Mouse (Mus musculus) MEL (cell line): ENCODE results near the gene Thsd4. TPM values are rescaled to one million over a fixed set of nuclear protein-coding genes. Genes with fewer than 3 reads are reported as not detected.

Source experiments
- DNase-seq: peaks from one replicate; pipeline ENCODE4 v3.0.0; 2011; ENCODE audit warnings: low read depth, low spot score
- H3K27ac ChIP-seq: 2 replicates; pipeline ENCODE4 v1.5.1; 2012; ENCODE audit warnings: low read depth, mild to moderate bottlenecking, control low read depth, low read length, moderate library complexity; ENCODE audit not compliant: control insufficient read depth
- H3K27me3 ChIP-seq, 2 experiments: fragments of 150-350 bp in 1 of 2; sonication (generic) in 1 of 2; 2 replicates each; pipeline ENCODE4 v1.6.1; 2012; ENCODE audit warnings: low read length in 2 of 2, mild to moderate bottlenecking in 2 of 2, improper control_type of control experiment in 1 of 2, moderate library complexity in 1 of 2; ENCODE audit not compliant: insufficient read depth in 2 of 2, control insufficient read depth in 1 of 2
- H3K36me3 ChIP-seq, 2 experiments: 2 replicates each; pipeline ENCODE4 v1.6.1; 2012 to 2014; ENCODE audit warnings: low read length in 2 of 2, improper control_type of control experiment in 1 of 2, inconsistent platforms in 1 of 2, mild to moderate bottlenecking in 1 of 2; ENCODE audit not compliant: insufficient read depth in 2 of 2, control insufficient read depth in 1 of 2
- H3K4me1 ChIP-seq, 2 experiments: fragments of 150-350 bp in 1 of 2; sonication (generic) in 1 of 2; 2 replicates each; pipeline ENCODE4 v1.6.1; 2012; ENCODE audit warnings: low read length in 2 of 2, improper control_type of control experiment in 1 of 2, mild to moderate bottlenecking in 1 of 2; ENCODE audit not compliant: insufficient read depth in 2 of 2, control insufficient read depth in 1 of 2
- H3K4me3 ChIP-seq, 2 experiments: fragments of 150-350 bp in 1 of 2; sonication (generic) in 1 of 2; 2 replicates each; pipeline ENCODE4 v1.5.1; 2012; ENCODE audit warnings: low read depth in 2 of 2, low read length in 2 of 2, mild to moderate bottlenecking in 2 of 2, moderate library complexity in 2 of 2, control low read depth in 1 of 2, improper control_type of control experiment in 1 of 2; ENCODE audit not compliant: control insufficient read depth in 1 of 2, insufficient read depth in 1 of 2
- H3K79me2 ChIP-seq: 2 replicates; pipeline ENCODE4 v1.6.1; 2012; ENCODE audit warnings: mild to moderate bottlenecking, low read length, moderate library complexity; ENCODE audit not compliant: control insufficient read depth, poor library complexity, insufficient read depth
- H3K9ac ChIP-seq: 2 replicates; pipeline ENCODE4 v1.6.1; 2012; ENCODE audit warnings: low read depth, mild to moderate bottlenecking, control low read depth, low read length, moderate library complexity; ENCODE audit not compliant: control insufficient read depth, poor library complexity, severe bottlenecking
- H3K9me3 ChIP-seq: fragments of 150-350 bp; sonication (generic); replicated peaks from 2 replicates; pipeline ENCODE4 v1.6.1; 2012; ENCODE audit warnings: mild to moderate bottlenecking, low read length, improper control_type of control experiment, moderate library complexity; ENCODE audit not compliant: insufficient read depth
- CHD1 ChIP-seq: IDR thresholded peaks from 2 replicates; pipeline ENCODE4 v1.6.1; 2012; ENCODE audit warnings: low read depth, mild to moderate bottlenecking, inconsistent platforms, low read length, improper control_type of control experiment
- CTCF ChIP-seq, 3 experiments: IDR thresholded peaks in 2 of 3; conservative IDR thresholded peaks in 1 of 3; 2 replicates each; pipeline ENCODE4 v1.5.1; 2011 to 2012; ENCODE audit warnings: low read length in 3 of 3, low read depth in 2 of 3, mild to moderate bottlenecking in 2 of 3, improper control_type of control experiment in 1 of 3, inconsistent platforms in 1 of 3, mixed read lengths in 1 of 3, moderate library complexity in 1 of 3; ENCODE audit not compliant: control insufficient read depth in 1 of 3, insufficient read depth in 1 of 3, poor library complexity in 1 of 3, severe bottlenecking in 1 of 3
- EP300 ChIP-seq, 2 experiments: IDR thresholded peaks; 2 replicates each; pipeline ENCODE4 v1.6.1; 2011; ENCODE audit warnings: improper control_type of control experiment in 2 of 2, low read length in 2 of 2, low read depth in 1 of 2, mild to moderate bottlenecking in 1 of 2
- HCFC1 ChIP-seq: IDR thresholded peaks from 2 replicates; pipeline ENCODE4 v1.6.1; 2012; ENCODE audit warnings: low read depth, mild to moderate bottlenecking, inconsistent platforms, low read length, improper control_type of control experiment, moderate library complexity
- KAT2A ChIP-seq: conservative IDR thresholded peaks from 2 replicates; pipeline ENCODE4 v1.6.1; 2012; ENCODE audit warnings: low read depth, low read length, improper control_type of control experiment, inconsistent platforms
- MAFK ChIP-seq: IDR thresholded peaks from 2 replicates; pipeline ENCODE4 v1.6.1; 2011; ENCODE audit warnings: low read depth, mild to moderate bottlenecking, low read length, improper control_type of control experiment, borderline replicate concordance
- MAZ ChIP-seq: IDR thresholded peaks from 2 replicates; pipeline ENCODE4 v1.6.1; 2012; ENCODE audit warnings: low read depth, mild to moderate bottlenecking, inconsistent platforms, low read length, improper control_type of control experiment
- MEF2A ChIP-seq: IDR thresholded peaks from 2 replicates; pipeline ENCODE4 v1.6.1; 2014; ENCODE audit warnings: low read depth, mild to moderate bottlenecking, inconsistent platforms, low read length, improper control_type of control experiment; ENCODE audit not compliant: poor library complexity, insufficient replicate concordance, severe bottlenecking; ENCODE audit errors: extremely low read depth
- MXI1 ChIP-seq: IDR thresholded peaks from 2 replicates; pipeline ENCODE4 v1.6.1; 2011; ENCODE audit warnings: mild to moderate bottlenecking, low read depth, low read length, improper control_type of control experiment
- MYC ChIP-seq: IDR thresholded peaks from 2 replicates; pipeline ENCODE4 v1.6.1; 2011; ENCODE audit warnings: low read depth, mild to moderate bottlenecking, low read length, improper control_type of control experiment, moderate library complexity
- NELFE ChIP-seq: IDR thresholded peaks from 2 replicates; pipeline ENCODE4 v1.6.1; 2011; ENCODE audit warnings: low read depth, low read length, improper control_type of control experiment
- NRF1 ChIP-seq: IDR thresholded peaks from 2 replicates; pipeline ENCODE4 v1.6.1; 2014; ENCODE audit warnings: low read depth, mild to moderate bottlenecking, inconsistent platforms, low read length, improper control_type of control experiment, moderate library complexity; ENCODE audit not compliant: poor library complexity, insufficient read depth, severe bottlenecking
- POLR2AphosphoS2 ChIP-seq: IDR thresholded peaks from 2 replicates; pipeline ENCODE4 v1.6.1; 2011; ENCODE audit warnings: low read length, improper control_type of control experiment
- POLR2AphosphoS5 ChIP-seq: IDR thresholded peaks from 2 replicates; pipeline ENCODE4 v1.6.1; 2012; ENCODE audit warnings: low read depth, borderline replicate concordance, mild to moderate bottlenecking, inconsistent platforms, low read length, moderate library complexity, mixed read lengths
- RAD21 ChIP-seq: IDR thresholded peaks from 2 replicates; pipeline ENCODE4 v1.6.1; 2011; ENCODE audit warnings: mild to moderate bottlenecking, low read depth, low read length, improper control_type of control experiment
- RCOR1 ChIP-seq: IDR thresholded peaks from 2 replicates; pipeline ENCODE4 v1.6.1; 2012; ENCODE audit warnings: low read depth, mild to moderate bottlenecking, inconsistent platforms, low read length, improper control_type of control experiment
- SIN3A ChIP-seq: IDR thresholded peaks from 2 replicates; pipeline ENCODE4 v1.6.1; 2012; ENCODE audit warnings: low read length, improper control_type of control experiment, inconsistent platforms
- SMC3 ChIP-seq: IDR thresholded peaks from 2 replicates; pipeline ENCODE4 v1.6.1; 2011; ENCODE audit warnings: low read depth, low read length, improper control_type of control experiment
- TAL1 ChIP-seq: IDR thresholded peaks from 2 replicates; pipeline ENCODE4 v1.6.1; 2012; ENCODE audit warnings: mild to moderate bottlenecking, inconsistent platforms, low read length, moderate library complexity, mixed read lengths
- USF1 ChIP-seq: IDR thresholded peaks from 2 replicates; pipeline ENCODE4 v1.6.1; 2014; ENCODE audit warnings: low read depth, mild to moderate bottlenecking, inconsistent platforms, low read length, improper control_type of control experiment, moderate library complexity
- USF2 ChIP-seq, 2 experiments: IDR thresholded peaks; 2 replicates each; pipeline ENCODE4 v1.6.1; 2011 to 2012; ENCODE audit warnings: improper control_type of control experiment in 2 of 2, low read length in 2 of 2, borderline replicate concordance in 1 of 2, inconsistent platforms in 1 of 2, low read depth in 1 of 2, mild to moderate bottlenecking in 1 of 2; ENCODE audit not compliant: insufficient read depth in 1 of 2
- ZC3H11A ChIP-seq: IDR thresholded peaks from 2 replicates; pipeline ENCODE4 v1.6.1; 2012; ENCODE audit warnings: low read depth, mild to moderate bottlenecking, inconsistent platforms, low read length, improper control_type of control experiment
- ZNF384 ChIP-seq: IDR thresholded peaks from 2 replicates; pipeline ENCODE4 v1.6.1; 2012; ENCODE audit warnings: low read depth, mild to moderate bottlenecking, inconsistent platforms, low read length, improper control_type of control experiment
- polyA plus RNA-seq, 2 experiments: library from polyadenylated mRNA; stranded (reverse) in 1 of 2; unstranded in 1 of 2; fragments of >175 nt in 1 of 2; fragments of >200 nt in 1 of 2; gene quantifications; 2 replicates each; pipeline versions ENCODE4 v1.2.1 to v1.2.4; 2012; ENCODE audit warnings: low replicate concordance in 2 of 2, low read depth in 1 of 2; ENCODE audit not compliant: insufficient read length in 2 of 2, insufficient read depth in 1 of 2, missing spikeins in 1 of 2
- total RNA-seq: library from RNA; depleted of rRNA; stranded (reverse); fragments of 300-350 nt; gene quantifications from 2 replicates; pipeline ENCODE4 v1.2.3, GENCODE M21; 2012

Gene Thsd4
- total and polyA plus RNA-seq, 3 experiments: 0.08 TPM; not detected in 1

GRCm38 (mm10) chr9:60200436-60200835 is 321.4 kb downstream of the Thsd4 start:
- TF ChIP-seq NELFE (no peak), RAD21 (no peak)
- no peak for DNase-seq
- no peaks in the 10 kb centered on the region for H3K36me3 ChIP-seq
- no peak overlapping the region for H3K27ac ChIP-seq
- H3K9ac ChIP-seq: no peak overlapping the region
- H3K9me3 ChIP-seq: no peaks in the 10 kb centered on the region
- no peaks in the 10 kb centered on the region for H3K27me3 ChIP-seq
- no peak overlapping the region for H3K4me3 ChIP-seq
- no peaks in the 10 kb centered on the region for H3K79me2 ChIP-seq
- H3K4me1 ChIP-seq: no peaks in the 10 kb centered on the region

- no peak for DNase-seq
- Histone ChIP-seq H3K27me3 (no peaks in the 10 kb centered on the region), H3K27ac (no peak overlapping the region), H3K4me3 (no peak overlapping the region), H3K36me3 (no peaks in the 10 kb centered on the region), H3K4me1 (no peaks in the 10 kb centered on the region), H3K9me3 (no peaks in the 10 kb centered on the region), H3K9ac (no peak overlapping the region), H3K79me2 (no peaks in the 10 kb centered on the region)
- TF ChIP-seq CTCF (IDR thresholded peaks at IDR 0.05 in 2 of 3, conservative IDR thresholded peaks at IDR 0.05 in 1 of 3; ENCODE audit: control insufficient read depth in 1 of 3, insufficient read depth in 1 of 3, low read depth in 2 of 3, low read length in 3 of 3, poor library complexity in 1 of 3, severe bottlenecking in 1 of 3): no peak
- TF ChIP-seq CHD1: no peak
- TF ChIP-seq HCFC1: no peak
- TF ChIP-seq NRF1: no peak
- no peak for TF ChIP-seq MAFK
- no peak for TF ChIP-seq MXI1
- no peak for TF ChIP-seq USF1
- TF ChIP-seq TAL1: no peak
- no peak for TF ChIP-seq POLR2AphosphoS5
Measured at GRCm38 (mm10) chr9:60198530-60199200, 323.2 kb downstream of the Thsd4 start.

- H3K9me3 ChIP-seq: no peaks in the 10 kb centered on the region
- no peak overlapping the region for H3K9ac ChIP-seq
- TF ChIP-seq POLR2AphosphoS5 (no peak), CTCF (IDR thresholded peaks at IDR 0.05 in 2 of 3, conservative IDR thresholded peaks at IDR 0.05 in 1 of 3; ENCODE audit: control insufficient read depth in 1 of 3, insufficient read depth in 1 of 3, low read depth in 2 of 3, low read length in 3 of 3, poor library complexity in 1 of 3, severe bottlenecking in 1 of 3) (peak; percentile 33 to 62 (median 60); a peak in 5 of 6 replicates), MYC (no peak), ZC3H11A (no peak), MAFK (no peak), EP300 (IDR thresholded peaks at IDR 0.05; ENCODE audit: low read depth in 1 of 2, low read length in 2 of 2) (no peak), HCFC1 (no peak), MEF2A (no peak), SMC3 (0 out of 2 replicates have a peak, but pooled peaks have one; percentile 10), NRF1 (no peak), POLR2AphosphoS2 (no peak), ZNF384 (no peak), RCOR1 (no peak), SIN3A (no peak), MAZ (no peak), USF2 (IDR thresholded peaks at IDR 0.05; ENCODE audit: borderline replicate concordance in 1 of 2, insufficient read depth in 1 of 2, low read depth in 1 of 2, low read length in 2 of 2) (no peak), TAL1 (no peak), KAT2A (no peak)
Measured at GRCm38 (mm10) chr9:60195502-60195901, 326.3 kb downstream of the Thsd4 start.

More at GRCm38 (mm10) chr9:60195502-60195901, 326.3 kb downstream of the Thsd4 start:
- no peaks in the 10 kb centered on the region for H3K36me3 ChIP-seq
- H3K79me2 ChIP-seq: no peaks in the 10 kb centered on the region
- H3K27ac ChIP-seq: no peak overlapping the region
- no peak overlapping the region for H3K4me3 ChIP-seq
- peak; percentile 6 for DNase-seq
- no peaks in the 10 kb centered on the region for H3K27me3 ChIP-seq
- H3K4me1 ChIP-seq: no peaks in the 10 kb centered on the region
